Mouse (Mus musculus): ENCODE measurements around the gene Ckmt1.

DNA sequence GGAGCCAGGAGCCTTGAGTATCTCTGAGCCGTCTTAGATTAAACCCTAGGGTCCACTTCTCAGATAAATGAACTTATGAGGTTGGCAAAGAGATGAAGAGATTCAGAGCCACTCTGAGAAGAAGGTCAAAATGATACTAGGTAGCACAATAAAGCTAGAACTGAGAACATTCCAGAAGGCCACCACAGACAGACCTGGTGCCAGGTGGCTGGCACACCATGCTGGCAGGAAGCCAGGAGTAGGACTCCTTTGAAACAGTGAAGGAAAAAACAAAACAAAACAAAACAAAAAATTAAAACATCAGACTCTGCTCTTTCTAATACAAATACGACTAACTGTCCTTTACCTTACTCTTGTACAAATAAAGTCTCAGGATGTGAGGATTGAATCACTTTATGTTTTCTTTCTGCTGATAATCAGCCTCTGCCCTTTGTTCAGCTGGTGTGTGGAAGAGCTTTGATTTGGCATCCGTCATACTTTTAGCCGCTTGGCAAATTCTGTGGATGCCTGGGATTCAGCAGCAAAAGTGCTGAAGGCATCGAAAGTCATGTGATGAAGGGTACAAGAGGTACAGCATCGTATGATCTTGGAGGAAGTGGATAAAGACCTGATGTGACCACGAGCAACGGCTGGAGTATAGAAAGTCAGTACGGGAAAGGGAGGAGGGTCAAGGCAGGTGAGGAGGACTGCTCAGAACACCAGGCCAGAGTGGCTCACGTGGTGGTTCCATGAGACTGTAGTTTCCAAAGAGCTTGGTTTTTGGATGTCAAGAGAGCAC is 33.6 kb upstream of the Ckmt1 start:
- no peak for TF ChIP-seq POLR2A (IDR thresholded peaks at IDR 0.05; ENCODE audit: borderline replicate concordance, extremely low read depth, insufficient read depth, insufficient read length, poor library complexity, severe bottlenecking)
- no peak for TF ChIP-seq CTCF (IDR thresholded peaks at IDR 0.05; ENCODE audit: borderline replicate concordance, extremely low read depth, insufficient read depth, insufficient read length)
